Mouse (Mus musculus): ENCODE results near the gene Ddc. TPM values are rescaled to one million over a fixed set of nuclear protein-coding genes. Genes with fewer than 3 reads are reported as not detected.

Ddc gene
- total RNA-seq, 2 experiments from 2014 or later: 8.1 to 8.9 TPM

DNA sequence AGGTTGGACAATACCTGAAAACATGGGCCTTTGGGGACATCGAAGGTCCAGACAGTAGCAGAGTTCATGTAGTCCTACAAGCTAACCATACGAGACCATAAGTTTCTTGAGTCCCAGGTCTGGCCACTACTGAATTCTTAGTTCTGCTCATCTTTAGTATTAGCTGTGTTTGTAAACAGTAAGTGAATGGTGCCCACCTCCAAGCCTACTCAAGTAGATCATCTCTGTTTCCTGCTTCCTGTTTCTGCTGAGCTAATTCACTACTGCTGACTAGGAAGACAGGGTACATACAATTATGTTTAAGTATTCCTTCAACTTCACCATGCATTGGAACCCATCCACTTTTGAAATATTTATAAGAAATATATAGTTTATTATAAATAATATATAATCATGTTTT lies 129.9 kb downstream of the Ddc start:
- TF ChIP-seq CTCF (conservative IDR thresholded peaks at IDR 0.05): no peak
- Histone ChIP-seq H3K4me3 (no peak overlapping the region), H3K27ac (no peak overlapping the region)
- no peak for DNase-seq (ENCODE audit: low spot score in 2 of 2)

GRCm38 (mm10) chr11:11766736-11767135 lies 131.2 kb downstream of the Ddc start:
- DNase-seq (ENCODE audit: low spot score in 2 of 2): no peak
- H3K4me3 ChIP-seq: no peak overlapping the region
- TF ChIP-seq CTCF (conservative IDR thresholded peaks at IDR 0.05): no peak
- no peak overlapping the region for H3K27ac ChIP-seq

DNA sequence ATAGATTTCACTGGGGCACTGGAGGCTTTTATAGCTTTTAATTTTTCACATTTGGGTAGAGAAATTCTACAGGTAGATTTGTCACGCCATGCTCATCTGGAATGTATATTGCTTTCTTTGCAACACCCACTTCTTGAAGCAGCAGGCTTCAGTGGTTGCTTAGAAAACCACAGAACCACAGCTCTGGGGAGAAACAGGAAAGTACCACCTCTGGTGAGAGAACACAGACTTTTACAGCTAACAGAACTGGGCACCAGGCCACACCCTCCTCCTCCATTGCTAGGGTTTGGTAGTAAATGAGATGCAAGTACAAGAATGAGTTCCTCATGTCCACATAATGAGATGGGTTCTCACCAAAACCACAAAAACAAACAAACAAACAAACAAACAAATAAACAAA lies 131.8 kb downstream of the Ddc start:
- TF ChIP-seq CTCF (conservative IDR thresholded peaks at IDR 0.05): no peak
- DNase-seq (ENCODE audit: low spot score in 2 of 2): no peak
- Histone ChIP-seq H3K27ac (no peak overlapping the region), H3K4me3 (no peak overlapping the region)

DNA sequence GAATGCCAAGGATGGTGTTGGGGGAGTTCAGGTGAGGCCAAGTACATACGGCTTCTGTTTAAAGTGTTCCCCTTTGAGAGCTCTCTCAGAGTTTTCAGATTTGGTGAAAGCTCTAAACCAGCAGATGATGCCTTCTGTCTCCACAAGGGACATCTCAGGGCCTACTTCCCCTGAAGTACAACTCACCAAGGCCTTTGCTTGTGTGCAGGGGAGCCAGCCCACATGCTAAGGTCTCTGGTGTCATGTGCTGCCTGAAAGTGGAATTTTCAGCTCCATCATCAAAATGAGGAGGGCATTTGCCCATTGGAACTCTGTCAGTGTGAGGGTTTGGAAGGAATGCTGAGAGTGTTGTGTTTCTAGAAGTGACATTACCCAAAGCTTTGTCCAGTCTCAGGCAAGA lies 132.5 kb downstream of the Ddc start:
- Histone ChIP-seq H3K27ac (no peak overlapping the region), H3K4me3 (no peak overlapping the region)
- no peak for TF ChIP-seq CTCF (conservative IDR thresholded peaks at IDR 0.05)
- DNase-seq (ENCODE audit: low spot score in 2 of 2): no peak

Other genes starting within 250 kb of the Ddc start
- 1 to 10 TPM; 2.6 to 4.0 TPM for gene Ikzf1, start 213.1 kb downstream of the Ddc start, total RNA-seq (2021)
- under 1 TPM; 0.61 to 0.67 TPM for gene Fignl1, start 89.2 kb downstream of the Ddc start, total RNA-seq (2021)
- 10 to 100 TPM; 25.0 TPM for gene Grb10, start 140.5 kb upstream of the Ddc start, total RNA-seq (2021)

All from layer of hippocampus, adult 2 months (tissue).